Mouse (Mus musculus): ENCODE measurements around the gene Sept9. TPM values are rescaled to one million over a fixed set of nuclear protein-coding genes. Genes with fewer than 3 reads are reported as not detected.

The Sept9 gene
- polyA plus RNA-seq, 1 experiment from 2014 or later: 139 TPM

DNA sequence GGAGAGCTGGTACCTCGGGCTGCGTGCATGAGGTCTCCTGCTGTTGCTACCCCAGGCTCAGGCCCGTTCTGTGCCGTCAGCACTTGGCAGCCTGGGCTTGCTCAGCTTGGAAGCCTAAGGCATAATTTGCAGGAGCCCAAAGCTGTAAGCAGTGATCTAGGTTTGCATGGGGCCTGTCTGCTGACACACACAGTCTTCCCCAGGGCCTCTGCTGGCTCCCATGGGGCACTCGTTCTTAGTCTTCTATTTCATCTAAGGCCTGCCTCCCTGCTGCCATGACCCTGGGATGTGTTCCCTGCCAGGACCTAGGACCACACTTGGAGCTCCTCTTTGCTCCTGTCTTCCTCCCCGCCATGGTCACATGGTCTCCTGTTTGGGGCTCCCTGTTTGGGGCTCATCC lies 21.7 kb downstream of the Sept9 start:
- H3K4me3 ChIP-seq (ENCODE audit: low read length): no peak overlapping the region
- no peak for ATAC-seq (ENCODE audit: low read depth)
- 83% methylated on average over 6 of the region's 6 CpGs for WGBS
- H3K36me3 ChIP-seq (ENCODE audit: control insufficient read depth, insufficient read depth, low read length): no peaks in the 10 kb centered on the region
- no peaks in the 10 kb centered on the region for H3K9me3 ChIP-seq (ENCODE audit: control insufficient read depth, low read length)
- H3K27me3 ChIP-seq (ENCODE audit: control insufficient read depth, insufficient read depth, low read depth, low read length): no peaks in the 10 kb centered on the region
- peaks cover 5% of the 10 kb centered on the region for H3K4me1 ChIP-seq (replicated peaks; ENCODE audit: control insufficient read depth, insufficient read depth, low read length)
- no peak overlapping the region for H3K9ac ChIP-seq (ENCODE audit: low read length)
- no peak overlapping the region for H3K4me2 ChIP-seq (ENCODE audit: low read depth, low read length)
- H3K27ac ChIP-seq (ENCODE audit: low read length): no peak overlapping the region

DNA sequence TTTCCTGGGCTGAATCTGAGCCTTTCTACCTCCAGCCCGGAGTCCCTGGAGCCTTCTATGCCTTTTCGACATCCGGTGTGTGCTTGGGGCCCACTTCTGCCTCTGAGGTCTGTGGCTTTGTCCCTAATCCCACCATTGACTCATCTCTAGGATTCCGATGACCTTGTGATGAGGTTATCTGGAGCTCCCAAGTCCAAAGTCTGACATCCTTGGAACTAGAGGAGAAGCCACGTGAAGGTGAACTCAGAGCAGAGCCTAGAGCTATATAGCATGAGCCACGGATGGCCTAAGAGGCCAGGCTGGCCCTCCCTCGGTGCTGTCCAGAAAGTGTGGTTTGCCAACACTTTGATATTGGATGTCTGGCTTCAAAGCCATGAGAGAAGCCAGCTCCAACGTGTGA lies 23.4 kb downstream of the Sept9 start:
- no peak for ATAC-seq (ENCODE audit: low read depth)
- no peak overlapping the region for H3K27ac ChIP-seq (ENCODE audit: low read length)
- H3K36me3 ChIP-seq (ENCODE audit: control insufficient read depth, insufficient read depth, low read length): no peaks in the 10 kb centered on the region
- no peaks in the 10 kb centered on the region for H3K27me3 ChIP-seq (ENCODE audit: control insufficient read depth, insufficient read depth, low read depth, low read length)
- no peak overlapping the region for H3K4me3 ChIP-seq (ENCODE audit: low read length)
- H3K9me3 ChIP-seq (ENCODE audit: control insufficient read depth, low read length): no peaks in the 10 kb centered on the region
- H3K4me2 ChIP-seq (ENCODE audit: low read depth, low read length): no peak overlapping the region
- 58% methylated on average over 8 of the region's 8 CpGs for WGBS
- no peak overlapping the region for H3K9ac ChIP-seq (ENCODE audit: low read length)
- peaks cover 12% of the 10 kb centered on the region for H3K4me1 ChIP-seq (replicated peaks; ENCODE audit: control insufficient read depth, insufficient read depth, low read length)

GRCm38 (mm10) chr11:117224804-117225203 lies 25.3 kb downstream of the Sept9 start:
- Histone ChIP-seq H3K36me3 (ENCODE audit: control insufficient read depth, insufficient read depth, low read length) (no peaks in the 10 kb centered on the region), H3K27me3 (ENCODE audit: control insufficient read depth, insufficient read depth, low read depth, low read length) (no peaks in the 10 kb centered on the region), H3K4me2 (ENCODE audit: low read depth, low read length) (no peak overlapping the region), H3K9ac (ENCODE audit: low read length) (no peak overlapping the region), H3K9me3 (ENCODE audit: control insufficient read depth, low read length) (no peaks in the 10 kb centered on the region), H3K4me3 (ENCODE audit: low read length) (no peak overlapping the region), H3K4me1 (replicated peaks; ENCODE audit: control insufficient read depth, insufficient read depth, low read length) (peaks cover 22% of the 10 kb centered on the region), H3K27ac (ENCODE audit: low read length) (peak overlapping the region; percentile 18; the same call in 1 of the 2 replicates)
- 40% methylated on average over 4 of the region's 4 CpGs for WGBS
- ATAC-seq (ENCODE audit: low read depth): no peak

- no peak overlapping the region; the same call in 1 of the 2 replicates for H3K9ac ChIP-seq (ENCODE audit: low read length)
- H3K27ac ChIP-seq (ENCODE audit: low read length): peak overlapping the region; percentile 79
- 58% methylated on average over 15 of the region's 15 CpGs for WGBS
- no peaks in the 10 kb centered on the region for H3K9me3 ChIP-seq (ENCODE audit: control insufficient read depth, low read length)
- no peak overlapping the region for H3K4me2 ChIP-seq (ENCODE audit: low read depth, low read length)
- H3K27me3 ChIP-seq (ENCODE audit: control insufficient read depth, insufficient read depth, low read depth, low read length): no peaks in the 10 kb centered on the region
- peak; percentile 61 for ATAC-seq (ENCODE audit: low read depth)
- H3K4me1 ChIP-seq (replicated peaks; ENCODE audit: control insufficient read depth, insufficient read depth, low read length): peaks cover 22% of the 10 kb centered on the region
- H3K4me3 ChIP-seq (ENCODE audit: low read length): no peak overlapping the region
- no peaks in the 10 kb centered on the region for H3K36me3 ChIP-seq (ENCODE audit: control insufficient read depth, insufficient read depth, low read length)
These were observed 26.2 kb downstream of the Sept9 start for GRCm38 (mm10) chr11:117225531-117226213.

- Histone ChIP-seq H3K4me3 (ENCODE audit: low read length) (no peak overlapping the region), H3K27ac (ENCODE audit: low read length) (peak overlapping the region; percentile 79), H3K9me3 (ENCODE audit: control insufficient read depth, low read length) (no peaks in the 10 kb centered on the region), H3K4me1 (replicated peaks; ENCODE audit: control insufficient read depth, insufficient read depth, low read length) (peaks cover 22% of the 10 kb centered on the region), H3K9ac (ENCODE audit: low read length) (0 out of 2 replicates have a peak overlapping the region, but pooled peaks have one; percentile 8), H3K36me3 (ENCODE audit: control insufficient read depth, insufficient read depth, low read length) (no peaks in the 10 kb centered on the region), H3K27me3 (ENCODE audit: control insufficient read depth, insufficient read depth, low read depth, low read length) (no peaks in the 10 kb centered on the region), H3K4me2 (ENCODE audit: low read depth, low read length) (no peak overlapping the region)
- ATAC-seq (ENCODE audit: low read depth): no peak
- WGBS: 48% methylated on average over 5 of the region's 5 CpGs
These were observed 26.7 kb downstream of the Sept9 start for GRCm38 (mm10) chr11:117226214-117226535.

DNA sequence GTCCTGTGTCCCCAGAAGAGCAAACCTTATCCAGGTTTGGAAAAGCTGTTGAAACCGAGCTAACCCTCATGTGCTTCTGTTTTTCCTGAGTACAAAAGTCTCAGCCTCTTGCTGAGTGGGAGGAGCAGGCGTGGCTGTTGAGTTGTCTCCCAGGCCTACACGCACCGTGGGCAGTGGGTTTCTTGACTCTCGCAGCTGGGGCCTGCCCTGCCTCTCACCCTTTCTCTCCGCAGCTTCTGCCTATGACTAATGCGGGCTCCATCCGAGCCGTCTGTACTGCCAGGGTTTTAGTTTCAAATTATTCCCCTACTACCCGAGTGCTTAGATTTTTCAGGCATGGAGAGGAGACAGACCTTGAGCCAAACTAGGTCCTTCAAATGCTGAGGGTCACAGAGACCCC lies 28.7 kb downstream of the Sept9 start:
- Histone ChIP-seq H3K36me3 (ENCODE audit: control insufficient read depth, insufficient read depth, low read length) (no peaks in the 10 kb centered on the region), H3K9me3 (ENCODE audit: control insufficient read depth, low read length) (no peaks in the 10 kb centered on the region), H3K9ac (ENCODE audit: low read length) (peak overlapping the region; percentile 10; the same call in 1 of the 2 replicates), H3K27me3 (ENCODE audit: control insufficient read depth, insufficient read depth, low read depth, low read length) (no peaks in the 10 kb centered on the region), H3K4me3 (ENCODE audit: low read length) (no peak overlapping the region), H3K4me2 (ENCODE audit: low read depth, low read length) (no peak overlapping the region), H3K4me1 (replicated peaks; ENCODE audit: control insufficient read depth, insufficient read depth, low read length) (peaks cover 33% of the 10 kb centered on the region), H3K27ac (ENCODE audit: low read length) (peak overlapping the region; percentile 27; the same call in 1 of the 2 replicates)
- ATAC-seq (ENCODE audit: low read depth): no peak
- 51% methylated on average over 10 of the region's 10 CpGs for WGBS

- H3K27ac ChIP-seq (ENCODE audit: low read length): peak overlapping the region; percentile 92
- H3K4me2 ChIP-seq (ENCODE audit: low read depth, low read length): peak overlapping the region; percentile 69
- H3K36me3 ChIP-seq (ENCODE audit: control insufficient read depth, insufficient read depth, low read length): no peaks in the 10 kb centered on the region
- H3K4me1 ChIP-seq (replicated peaks; ENCODE audit: control insufficient read depth, insufficient read depth, low read length): peaks cover 57% of the 10 kb centered on the region
- 30% methylated on average over 11 of the region's 11 CpGs for WGBS
- H3K27me3 ChIP-seq (ENCODE audit: control insufficient read depth, insufficient read depth, low read depth, low read length): no peaks in the 10 kb centered on the region
- H3K4me3 ChIP-seq (ENCODE audit: low read length): peak overlapping the region; percentile 47
- no peak for ATAC-seq (ENCODE audit: low read depth)
- no peaks in the 10 kb centered on the region for H3K9me3 ChIP-seq (ENCODE audit: control insufficient read depth, low read length)
- peak overlapping the region; percentile 58 for H3K9ac ChIP-seq (ENCODE audit: low read length)
These were observed 32.1 kb downstream of the Sept9 start for GRCm38 (mm10) chr11:117231551-117231950.

GRCm38 (mm10) chr11:117232032-117232431 lies 32.6 kb downstream of the Sept9 start:
- H3K4me3 ChIP-seq (ENCODE audit: low read length): peak overlapping the region; percentile 47
- whole genome bisulfite sequencing: 8% methylated on average over 19 of the region's 19 CpGs
- no peaks in the 10 kb centered on the region for H3K36me3 ChIP-seq (ENCODE audit: control insufficient read depth, insufficient read depth, low read length)
- H3K4me1 ChIP-seq (replicated peaks; ENCODE audit: control insufficient read depth, insufficient read depth, low read length): peaks cover 54% of the 10 kb centered on the region
- H3K27me3 ChIP-seq (ENCODE audit: control insufficient read depth, insufficient read depth, low read depth, low read length): no peaks in the 10 kb centered on the region
- peak overlapping the region; percentile 64 for H3K9ac ChIP-seq (ENCODE audit: low read length)
- no peaks in the 10 kb centered on the region for H3K9me3 ChIP-seq (ENCODE audit: control insufficient read depth, low read length)
- peak overlapping the region; percentile 92 for H3K27ac ChIP-seq (ENCODE audit: low read length)
- ATAC-seq (ENCODE audit: low read depth): peak; percentile 78
- H3K4me2 ChIP-seq (ENCODE audit: low read depth, low read length): peak overlapping the region; percentile 69

DNA sequence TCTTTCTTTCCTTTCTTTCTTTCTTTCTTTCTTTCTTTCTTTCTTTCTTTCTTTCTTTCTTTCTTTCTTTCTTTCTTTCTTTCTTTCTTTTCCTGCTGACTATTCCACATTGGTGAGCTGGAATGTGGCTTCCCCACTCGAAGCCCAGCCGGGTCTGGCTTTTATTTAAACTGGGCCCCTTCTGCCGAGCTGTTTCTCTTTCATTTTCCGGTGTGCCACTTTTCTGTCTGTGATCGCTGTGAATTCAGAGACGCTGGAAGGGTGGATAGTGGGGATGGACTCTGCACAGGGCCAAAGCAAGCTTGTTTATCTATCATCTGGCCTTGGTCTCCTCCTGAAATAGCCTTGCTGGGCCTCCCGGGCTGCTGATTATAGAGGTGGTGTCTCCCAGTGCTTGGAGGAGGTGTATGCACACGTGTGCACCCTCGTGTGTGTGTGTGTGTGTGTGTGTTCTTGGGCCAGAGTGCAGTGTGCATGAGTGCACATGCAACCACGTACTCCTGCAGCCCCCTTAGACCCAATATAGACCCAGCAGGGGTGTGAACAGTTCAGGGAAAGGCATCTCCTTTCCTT lies 33.5 kb downstream of the Sept9 start:
- peak overlapping the region; percentile 47 for H3K4me3 ChIP-seq (ENCODE audit: low read length)
- H3K9me3 ChIP-seq (ENCODE audit: control insufficient read depth, low read length): no peaks in the 10 kb centered on the region
- H3K27me3 ChIP-seq (ENCODE audit: control insufficient read depth, insufficient read depth, low read depth, low read length): no peaks in the 10 kb centered on the region
- no peaks in the 10 kb centered on the region for H3K36me3 ChIP-seq (ENCODE audit: control insufficient read depth, insufficient read depth, low read length)
- H3K27ac ChIP-seq (ENCODE audit: low read length): peak overlapping the region; percentile 38; the same call in 1 of the 2 replicates
- H3K9ac ChIP-seq (ENCODE audit: low read length): peak overlapping the region; percentile 56
- peaks cover 54% of the 10 kb centered on the region for H3K4me1 ChIP-seq (replicated peaks; ENCODE audit: control insufficient read depth, insufficient read depth, low read length)
- 17% methylated on average over 10 of the region's 10 CpGs for WGBS
- peak overlapping the region; percentile 69 for H3K4me2 ChIP-seq (ENCODE audit: low read depth, low read length)
- ATAC-seq (ENCODE audit: low read depth): no peak

All from lung, embryonic 16.5 days (tissue).